Mouse (Mus musculus): ENCODE results near the gene Gm11011. TPM values are rescaled to one million over a fixed set of nuclear protein-coding genes. Genes with fewer than 3 reads are reported as not detected.

The Gm11011 gene
- total RNA-seq, 2 experiments from 2014 or later = not detected

GRCm38 (mm10) chr2:169609956-169610355 lies 22.4 kb upstream of the Gm11011 start:
- TF ChIP-seq CTCF (conservative IDR thresholded peaks at IDR 0.05) = no peak
- no peak for DNase-seq (ENCODE audit: low spot score in 2 of 2)
- no peak overlapping the region for H3K4me3 ChIP-seq
- H3K27ac ChIP-seq = no peak overlapping the region

- DNase-seq (ENCODE audit: low spot score in 2 of 2) = no peak
- no peak overlapping the region for H3K27ac ChIP-seq
- no peak for TF ChIP-seq CTCF (conservative IDR thresholded peaks at IDR 0.05)
Observed at GRCm38 (mm10) chr2:169607787-169608186, 20.2 kb upstream of the Gm11011 start.

GRCm38 (mm10) chr2:169606901-169607678 lies 19.5 kb upstream of the Gm11011 start:
- no peak for DNase-seq (ENCODE audit: low spot score in 2 of 2)
- Histone ChIP-seq H3K27ac (no peak overlapping the region), H3K4me3 (no peak overlapping the region)
- TF ChIP-seq CTCF (conservative IDR thresholded peaks at IDR 0.05) = no peak

More at GRCm38 (mm10) chr2:169607787-169608186, 20.2 kb upstream of the Gm11011 start:
- H3K4me3 ChIP-seq = no peak overlapping the region

GRCm38 (mm10) chr2:169600163-169600562 lies 12.6 kb upstream of the Gm11011 start:
- H3K27ac ChIP-seq = peak overlapping the region; percentile 29; the same call in 1 of the 2 replicates
- TF ChIP-seq CTCF (conservative IDR thresholded peaks at IDR 0.05) = no peak
- no peak overlapping the region for H3K4me3 ChIP-seq
- DNase-seq (ENCODE audit: low spot score in 2 of 2) = peak; percentile 70 to 83

- TF ChIP-seq CTCF (conservative IDR thresholded peaks at IDR 0.05) = no peak
- Histone ChIP-seq H3K27ac (peak overlapping the region; percentile 29; the same call in 1 of the 2 replicates), H3K4me3 (no peak overlapping the region)
- DNase-seq (ENCODE audit: low spot score in 2 of 2) = no peak
Observed at GRCm38 (mm10) chr2:169599591-169599990, 12.0 kb upstream of the Gm11011 start.

GRCm38 (mm10) chr2:169597971-169598370 lies 10.4 kb upstream of the Gm11011 start:
- no peak for TF ChIP-seq CTCF (conservative IDR thresholded peaks at IDR 0.05)
- no peak for DNase-seq (ENCODE audit: low spot score in 2 of 2)
- no peak overlapping the region for H3K27ac ChIP-seq
- H3K4me3 ChIP-seq = no peak overlapping the region

- Histone ChIP-seq H3K4me3 (no peak overlapping the region), H3K27ac (no peak overlapping the region)
- no peak for TF ChIP-seq CTCF (conservative IDR thresholded peaks at IDR 0.05)
- DNase-seq (ENCODE audit: low spot score in 2 of 2) = no peak
Observed at GRCm38 (mm10) chr2:169597357-169597756, 9.8 kb upstream of the Gm11011 start.

GRCm38 (mm10) chr2:169593742-169594141 lies 6.2 kb upstream of the Gm11011 start:
- TF ChIP-seq CTCF (conservative IDR thresholded peaks at IDR 0.05) = no peak
- Histone ChIP-seq H3K27ac (no peak overlapping the region), H3K4me3 (no peak overlapping the region)
- no peak for DNase-seq (ENCODE audit: low spot score in 2 of 2)

- no peak for TF ChIP-seq CTCF (conservative IDR thresholded peaks at IDR 0.05)
Observed at GRCm38 (mm10) chr2:169590412-169590811, 2.9 kb upstream of the Gm11011 start.

GRCm38 (mm10) chr2:169589697-169590096 lies 2.2 kb upstream of the Gm11011 start:
- no peak for TF ChIP-seq CTCF (conservative IDR thresholded peaks at IDR 0.05)
- DNase-seq (ENCODE audit: low spot score in 2 of 2) = no peak
- no peak overlapping the region for H3K27ac ChIP-seq

More at GRCm38 (mm10) chr2:169590412-169590811, 2.9 kb upstream of the Gm11011 start:
- H3K4me3 ChIP-seq = no peak overlapping the region
- DNase-seq (ENCODE audit: low spot score in 2 of 2) = no peak
- no peak overlapping the region for H3K27ac ChIP-seq

GRCm38 (mm10) chr2:169586688-169587087 lies 857 bp downstream of the Gm11011 start:
- no peak overlapping the region for H3K27ac ChIP-seq
- no peak for DNase-seq (ENCODE audit: low spot score in 2 of 2)
- TF ChIP-seq CTCF (conservative IDR thresholded peaks at IDR 0.05) = no peak
- H3K4me3 ChIP-seq = no peak overlapping the region

More at GRCm38 (mm10) chr2:169589697-169590096, 2.2 kb upstream of the Gm11011 start:
- no peak overlapping the region for H3K4me3 ChIP-seq

- TF ChIP-seq CTCF (conservative IDR thresholded peaks at IDR 0.05) = no peak
- Histone ChIP-seq H3K4me3 (no peak overlapping the region), H3K27ac (no peak overlapping the region)
- DNase-seq (ENCODE audit: low spot score in 2 of 2) = no peak
Observed at GRCm38 (mm10) chr2:169585631-169586285, 1.8 kb downstream of the Gm11011 start.

- TF ChIP-seq CTCF (conservative IDR thresholded peaks at IDR 0.05) = no peak
- H3K27ac ChIP-seq = no peak overlapping the region
- H3K4me3 ChIP-seq = no peak overlapping the region
- no peak for DNase-seq (ENCODE audit: low spot score in 2 of 2)
Observed at GRCm38 (mm10) chr2:169584745-169585456, 2.6 kb downstream of the Gm11011 start.

All from layer of hippocampus, adult 2 months (tissue).